Comparison of ENCODE assay signal across 10 mouse cellular contexts in the genomic region with DNA sequence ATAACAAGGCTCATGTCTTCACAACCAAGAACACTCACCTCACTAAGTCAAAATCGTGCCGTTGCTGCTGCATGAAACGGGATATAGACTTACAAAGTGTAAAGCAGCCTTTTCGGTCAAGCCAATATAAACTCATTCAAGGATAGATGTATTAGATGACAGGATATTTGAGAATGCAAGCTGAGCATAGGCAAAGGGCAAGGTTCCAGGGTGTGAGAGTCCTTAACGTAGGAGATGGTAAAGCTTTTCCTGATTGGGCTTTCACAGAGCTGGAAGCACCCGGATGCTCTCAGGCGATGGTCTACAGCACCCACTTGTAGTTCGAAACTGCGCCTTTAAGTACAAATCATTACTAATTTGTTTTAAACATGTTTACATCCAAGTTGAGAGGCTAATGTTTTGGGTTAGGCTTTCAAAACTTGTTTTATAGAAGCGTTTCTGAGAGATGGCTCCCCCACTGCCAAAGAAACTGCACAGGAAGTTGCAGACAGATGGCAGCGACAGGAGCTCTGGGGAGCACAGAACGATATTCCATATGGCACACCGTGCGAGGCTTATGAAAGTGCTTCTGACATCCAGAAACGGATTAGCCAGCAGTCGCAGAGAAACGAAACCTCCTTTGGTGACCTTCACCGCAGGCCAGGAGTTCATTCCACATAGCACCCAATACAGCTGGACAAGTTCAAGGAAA. TPM values are rescaled to one million over a fixed set of nuclear protein-coding genes. Genes with fewer than 3 reads are reported as not detected.
DNase-seq lines count a peak whose midpoint lies in the region; ATAC-seq lines count a peak whose summit lies in the region.
"Had no signal": no experiment of that assay in that cellular context is flagged by ENCODE, and none has a peak within 500 bp of the region (broad histone marks: within the 10 kb centered on the region; RNA-seq: fewer than 3 reads in every experiment).

No protein-coding gene starts in this region.

- no peak overlapping the region for H3K9ac ChIP-seq in hindbrain, embryonic 14.5 days
- no peak overlapping the region for H3K9ac ChIP-seq in forebrain, embryonic 14.5 days (ENCODE audit: low read length)
- H3K9ac ChIP-seq: midbrain, embryonic 13.5 days had no signal

- no peaks in the 10 kb centered on the region for H3K9me3 ChIP-seq in hindbrain, embryonic 14.5 days (ENCODE audit: control insufficient read depth, low read length)
- no peaks in the 10 kb centered on the region for H3K9me3 ChIP-seq in hindbrain, embryonic 10.5 days
- H3K9me3 ChIP-seq in forebrain, embryonic 14.5 days (replicated peaks; ENCODE audit: control insufficient read depth, low read length): no peaks in the 10 kb centered on the region
- H3K9me3 ChIP-seq: midbrain, embryonic 13.5 days had no signal

- 81% methylated on average over 18 of the region's 18 CpGs for WGBS in hindbrain, embryonic 14.5 days
- 85% methylated on average over 18 of the region's 18 CpGs for WGBS in hindbrain, embryonic 10.5 days
- WGBS in forebrain, embryonic 14.5 days: 82% methylated on average over 18 of the region's 18 CpGs

- no peaks in the 10 kb centered on the region for H3K4me1 ChIP-seq in hindbrain, embryonic 14.5 days (replicated peaks; ENCODE audit: control insufficient read depth, insufficient read depth, low read length)
- no peaks in the 10 kb centered on the region for H3K4me1 ChIP-seq in hindbrain, embryonic 10.5 days (replicated peaks)
- no peaks in the 10 kb centered on the region for H3K4me1 ChIP-seq in forebrain, embryonic 14.5 days (ENCODE audit: control insufficient read depth, insufficient read depth, low read length)
- H3K4me1 ChIP-seq: midbrain, embryonic 13.5 days had no signal

- ATAC-seq in hindbrain, embryonic 14.5 days (ENCODE audit: low FRiP score): no peak
- peak; percentile 66; the same call in 1 of the 2 replicates for ATAC-seq in forebrain, embryonic 14.5 days
- ATAC-seq: CD4-positive, CD25-positive, alpha-beta regulatory T cell, adult 4 months; midbrain, embryonic 13.5 days had no signal

- no peak overlapping the region for H3K4me2 ChIP-seq in hindbrain, embryonic 14.5 days (replicated peaks)
- H3K4me2 ChIP-seq in forebrain, embryonic 14.5 days (ENCODE audit: low read length): no peak overlapping the region
- H3K4me2 ChIP-seq: midbrain, embryonic 13.5 days had no signal

- no peaks in the 10 kb centered on the region for H3K27me3 ChIP-seq in hindbrain, embryonic 14.5 days (ENCODE audit: control insufficient read depth, insufficient read depth, low read length)
- no peaks in the 10 kb centered on the region for H3K27me3 ChIP-seq in hindbrain, embryonic 10.5 days (ENCODE audit: insufficient read depth, poor library complexity, severe bottlenecking)
- H3K27me3 ChIP-seq in forebrain, embryonic 14.5 days (replicated peaks; ENCODE audit: control insufficient read depth, insufficient read depth, low read length): no peaks in the 10 kb centered on the region
- H3K27me3 ChIP-seq: midbrain, embryonic 13.5 days had no signal

- no peak overlapping the region for H3K4me3 ChIP-seq in hindbrain, embryonic 14.5 days (replicated peaks; ENCODE audit: low read length)
- H3K4me3 ChIP-seq in hindbrain, embryonic 10.5 days: no peak overlapping the region
- no peak overlapping the region for H3K4me3 ChIP-seq in forebrain, embryonic 14.5 days (ENCODE audit: low read depth, low read length)
- H3K4me3 ChIP-seq: midbrain, embryonic 13.5 days had no signal

- DNase-seq in hindbrain, embryonic 14.5 days (ENCODE audit: low spot score): peak; percentile 45
- DNase-seq in hindbrain, embryonic 10.5 days (ENCODE audit: low spot score): no peak
- peak; percentile 98 for DNase-seq in brain, adult 2 months (ENCODE audit: low read depth, low spot score)
- DNase-seq in forebrain, embryonic 14.5 days (ENCODE audit: low spot score): peak; percentile 79
- DNase-seq in left cerebral cortex, adult 8-10 months (ENCODE audit: low spot score in 2 of 2): peak; percentile 21 to 64
- no peak for DNase-seq in adipocyte (ENCODE audit: low spot score)
- no peak for DNase-seq in spleen, adult 12 weeks (ENCODE audit: low spot score)
- no peak for DNase-seq in kidney, adult 18-20 months

- H3K27ac ChIP-seq in hindbrain, embryonic 14.5 days: no peak overlapping the region
- no peak overlapping the region for H3K27ac ChIP-seq in hindbrain, embryonic 10.5 days
- no peak overlapping the region for H3K27ac ChIP-seq in forebrain, embryonic 14.5 days (ENCODE audit: low read depth, low read length)
- H3K27ac ChIP-seq: midbrain, embryonic 13.5 days had no signal

- H3K36me3 ChIP-seq in hindbrain, embryonic 14.5 days (replicated peaks; ENCODE audit: control insufficient read depth, insufficient read depth): no peaks in the 10 kb centered on the region
- H3K36me3 ChIP-seq in hindbrain, embryonic 10.5 days: no peaks in the 10 kb centered on the region
- H3K36me3 ChIP-seq in forebrain, embryonic 14.5 days (ENCODE audit: control insufficient read depth, insufficient read depth, low read length): no peaks in the 10 kb centered on the region
- H3K36me3 ChIP-seq: midbrain, embryonic 13.5 days had no signal

RNA-seq across cellular contexts. Expression of a gene that starts 54.1 kb away (rescaled TPM):
- polyA plus RNA-seq in hindbrain, embryonic 14.5 days (2014; fragmentation: Nextera tagmentation; extraction: Ambion mirVana): 4.9 and 6.2 TPM in 2 replicates
- polyA plus RNA-seq in hindbrain, embryonic 10.5 days (2016; fragmentation: Nextera tagmentation; extraction: Ambion mirVana): 11.5 and 15.1 TPM in 2 replicates
- 9.3 and 10.2 TPM in 2 replicates for polyA plus RNA-seq in forebrain, embryonic 14.5 days (2014; fragmentation: Nextera tagmentation; extraction: Ambion mirVana)
- total RNA-seq in left cerebral cortex, adult 8-10 months (2022): 10 to 100 TPM; 12.5 to 14.4 (median 13.8) TPM

Comparison
In these comparisons a context has a peak if more than half of its experiments do, and no peak if none do; other contexts are left out.
1. DNase-seq: peak in hindbrain, embryonic 14.5 days (single experiment), brain, adult 2 months (single experiment), forebrain, embryonic 14.5 days (single experiment) and left cerebral cortex, adult 8-10 months (2 of 2); none in hindbrain, embryonic 10.5 days (single experiment), adipocyte (single experiment), spleen, adult 12 weeks (single experiment) and kidney, adult 18-20 months (single experiment).